Mouse (Mus musculus) bone marrow macrophage, adult 2 months (primary cell): ENCODE measurements around the gene Gucy1b1.

ENCODE experiments used
- CTCF ChIP-seq: IDR thresholded peaks from 2 replicates; pipeline ENCODE4 v1.5.1; 2012; ENCODE audit warnings: low read depth, mild to moderate bottlenecking, low read length, moderate library complexity
- POLR2A ChIP-seq: IDR thresholded peaks from 2 replicates; pipeline ENCODE4 v1.6.1; 2012; ENCODE audit warnings: mild to moderate bottlenecking, low read depth, low read length, borderline replicate concordance

DNA sequence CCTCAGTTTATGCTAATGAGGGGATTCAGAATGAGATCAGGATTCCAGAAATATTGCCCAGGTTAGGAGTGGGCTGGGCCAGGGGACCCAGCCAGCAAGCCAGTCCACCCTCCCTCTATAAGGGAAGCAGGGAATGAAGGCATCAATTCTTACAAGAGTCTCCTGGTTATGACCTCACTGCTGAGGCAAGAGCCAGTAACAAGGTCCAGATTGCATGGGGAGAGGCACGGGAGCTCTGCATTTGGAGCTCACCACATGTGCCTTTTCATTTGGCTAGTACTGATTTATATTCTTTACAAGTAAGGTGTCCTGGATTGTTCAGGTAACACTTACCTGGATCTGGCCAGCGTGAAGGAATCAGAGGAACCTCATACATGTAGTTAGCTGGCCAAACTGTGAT, 22.3 kb upstream of the Gucy1b1 start:
- TF ChIP-seq POLR2A (no peak), CTCF (no peak)
